Mouse (Mus musculus): ENCODE data around the gene Dpp6.

GRCm38 (mm10) chr5:27319731-27320130 lies 502.7 kb downstream of the Dpp6 start:
- TF ChIP-seq POLR2A (IDR thresholded peaks at IDR 0.05; ENCODE audit: extremely low read depth, insufficient read depth, low read length) (no peak), CTCF (IDR thresholded peaks at IDR 0.05; ENCODE audit: extremely low read depth, insufficient read depth, low read length) (no peak)

Measured in cortical plate, adult 2 months (tissue).